Mouse (Mus musculus) liver, postnatal 0 days (tissue): Measurements from ENCODE around the gene Aebp1.

ENCODE experiments used
- CTCF ChIP-seq: sonication (generic); IDR thresholded peaks from 2 replicates; pipeline ENCODE4 v1.5.1; 2016; ENCODE audit warnings: antibody characterized with exemption, low read depth
- EP300 ChIP-seq: IDR thresholded peaks from 2 replicates; pipeline ENCODE4 v1.6.1; 2016; ENCODE audit warnings: antibody characterized with exemption, low read depth, mild to moderate bottlenecking

DNA sequence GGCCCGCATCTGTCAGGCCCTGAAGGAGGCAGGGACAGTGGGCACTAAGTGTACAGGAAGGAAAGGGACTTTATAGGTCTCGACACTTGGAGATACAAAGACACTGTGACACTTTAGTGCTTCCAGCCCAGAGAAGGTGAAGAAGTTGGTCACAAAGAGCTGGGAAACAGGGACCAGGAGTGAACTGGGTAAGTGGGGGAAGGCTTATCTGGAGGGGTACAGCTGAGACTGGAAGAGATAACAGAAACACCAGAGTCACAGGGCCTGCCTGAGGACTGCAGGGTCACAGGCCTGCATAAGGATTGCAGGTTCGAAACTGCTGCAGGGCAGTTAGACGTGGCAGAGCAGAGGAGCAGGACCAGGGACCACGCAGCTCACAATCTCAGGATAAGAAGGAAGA lies 33.8 kb upstream of the Aebp1 start:
- TF ChIP-seq CTCF: no peak
- TF ChIP-seq EP300: no peak
